Mouse (Mus musculus) urinary bladder, adult 2 months (tissue): ENCODE measurements around the gene Cdk10. TPM values are rescaled to one million over a fixed set of nuclear protein-coding genes. Genes with fewer than 3 reads are reported as not detected.
"Not testable (repeated sequence)": the region's sequence is repeated elsewhere in the genome, so short reads cannot be mapped to it uniquely, and the experiment has no call there.

Experiments
- DNase-seq: peaks from one replicate; pipeline ENCODE4 v3.0.0; 2022; ENCODE audit warnings: low spot score
- polyA plus RNA-seq: library from polyadenylated mRNA; depleted of rRNA; stranded (reverse); fragments of >200 nt; gene quantifications from 2 replicates; pipeline ENCODE4 v1.2.3, GENCODE M21; 2012

The Cdk10 gene
- polyA plus RNA-seq, 1 experiment, result 77.0 TPM

- DNase-seq, result no peak
Measured at GRCm38 (mm10) chr8:123233300-123233699, 8.7 kb downstream of the Cdk10 start.

GRCm38 (mm10) chr8:123233760-123234159 is 9.1 kb downstream of the Cdk10 start:
- no peak for DNase-seq

GRCm38 (mm10) chr8:123234918-123235519 is 10.4 kb downstream of the Cdk10 start:
- no peak for DNase-seq

GRCm38 (mm10) chr8:123235520-123236497 is 11.2 kb downstream of the Cdk10 start, which contains the start of gene Spata2l:
Gene Spata2l, minus strand, starts transcription at chr8:123236233.
- peak; percentile 67 for DNase-seq

- no peak for DNase-seq
Measured at GRCm38 (mm10) chr8:123239398-123239797, 14.8 kb downstream of the Cdk10 start.

- DNase-seq, result no peak
Measured at GRCm38 (mm10) chr8:123242107-123242923, 17.7 kb downstream of the Cdk10 start.

GRCm38 (mm10) chr8:123243053-123243452 is 18.4 kb downstream of the Cdk10 start:
- no peak for DNase-seq

GRCm38 (mm10) chr8:123244382-123244781 is 19.7 kb downstream of the Cdk10 start:
- no peak for DNase-seq

- DNase-seq, result no peak
Measured at GRCm38 (mm10) chr8:123245543-123245942, 20.9 kb downstream of the Cdk10 start.

GRCm38 (mm10) chr8:123247748-123248147 is 23.1 kb downstream of the Cdk10 start:
- no peak for DNase-seq

GRCm38 (mm10) chr8:123248596-123248995 is 24.0 kb downstream of the Cdk10 start:
- DNase-seq, result no peak

- no peak for DNase-seq
Measured at GRCm38 (mm10) chr8:123250940-123251339, 26.3 kb downstream of the Cdk10 start.

- no peak for DNase-seq
Measured at GRCm38 (mm10) chr8:123252925-123253324, 28.3 kb downstream of the Cdk10 start.

GRCm38 (mm10) chr8:123253451-123254098 is 28.9 kb downstream of the Cdk10 start:
- DNase-seq, result no peak

- peak; percentile 83 for DNase-seq
Measured at GRCm38 (mm10) chr8:123254099-123254885, 29.6 kb downstream of the Cdk10 start, which contains the start of the genes Zfp276 and Vps9d1. Gene Zfp276, plus strand, starts transcription at chr8:123254195. Gene Vps9d1, minus strand, starts transcription at chr8:123254348.

GRCm38 (mm10) chr8:123255170-123255569 is 30.5 kb downstream of the Cdk10 start:
- DNase-seq, result no peak

GRCm38 (mm10) chr8:123257114-123257513 is 32.5 kb downstream of the Cdk10 start:
- DNase-seq, result no peak

- DNase-seq, result not testable (repeated sequence)
Measured at GRCm38 (mm10) chr8:123257593-123257992, 33.0 kb downstream of the Cdk10 start.

GRCm38 (mm10) chr8:123267926-123268656 is 43.4 kb downstream of the Cdk10 start:
- DNase-seq, result no peak

GRCm38 (mm10) chr8:123271147-123271546 is 46.5 kb downstream of the Cdk10 start:
- no peak for DNase-seq
